Mouse (Mus musculus): ENCODE results near the gene Il20rb.
A peak's percentile ranks its signal among the peaks of the same experiment; 100 is the strongest.

Gene Il20rb

GRCm38 (mm10) chr9:100431355-100431754, 55.2 kb downstream of the Il20rb start:
- DNase-seq (ENCODE audit: low spot score) = no peak

- DNase-seq (ENCODE audit: low spot score) = peak; percentile 58
These were observed 55.7 kb downstream of the Il20rb start for GRCm38 (mm10) chr9:100430911-100431310.

- no peak for DNase-seq (ENCODE audit: low spot score)
These were observed 66.9 kb downstream of the Il20rb start for GRCm38 (mm10) chr9:100419644-100420043.

- DNase-seq (ENCODE audit: low spot score) = no peak
These were observed 67.5 kb downstream of the Il20rb start for GRCm38 (mm10) chr9:100419103-100419502.

- no peak for DNase-seq (ENCODE audit: low spot score)
These were observed 69.8 kb downstream of the Il20rb start for GRCm38 (mm10) chr9:100416756-100417155.

DNA sequence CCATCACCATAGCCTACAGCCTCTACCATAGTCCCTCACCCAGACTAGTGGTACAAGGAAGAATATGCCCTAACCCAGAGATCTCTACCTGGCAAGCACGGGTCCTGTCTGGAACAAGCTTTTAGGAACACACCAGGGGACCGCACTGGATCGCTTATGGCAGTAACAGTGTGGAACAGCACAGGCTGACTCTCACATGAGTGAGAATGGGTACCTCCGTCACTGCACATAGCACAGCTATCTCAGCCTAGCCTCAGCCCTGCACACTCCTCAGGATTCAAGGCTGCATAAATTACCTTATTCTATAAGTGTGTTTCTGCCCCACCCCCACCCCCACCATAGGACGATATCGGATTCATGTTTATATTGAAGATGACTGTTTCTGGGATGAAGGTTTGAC, 70.3 kb downstream of the Il20rb start:
- no peak for DNase-seq (ENCODE audit: low spot score)

- DNase-seq (ENCODE audit: low spot score) = peak; percentile 24
These were observed 71.1 kb downstream of the Il20rb start for GRCm38 (mm10) chr9:100415328-100415979.

Measured in adipocyte (in vitro differentiated cells).